Mouse (Mus musculus) heart, adult 2 months (tissue): ENCODE results near the gene Fbh1. TPM values are rescaled to one million over a fixed set of nuclear protein-coding genes. Genes with fewer than 3 reads are reported as not detected.

Experiments
- DNase-seq, 2 experiments: peaks; one replicate each; pipeline ENCODE4 v3.0.0; 2021
- H3K27ac ChIP-seq: fragments of 200-600 bp; 2 replicates; pipeline ENCODE4 v1.8.1; 2022
- H3K27me3 ChIP-seq: fragments of 200-500 bp; 2 replicates; pipeline ENCODE4 v1.6.1; 2012; ENCODE audit warnings: mild to moderate bottlenecking, low read length, inconsistent platforms, mixed read lengths; ENCODE audit not compliant: control insufficient read depth, insufficient read depth
- H3K36me3 ChIP-seq: fragments of 200-500 bp; 2 replicates; pipeline ENCODE4 v1.6.1; 2012; ENCODE audit warnings: low read length, inconsistent platforms; ENCODE audit not compliant: control insufficient read depth, insufficient read depth
- H3K4me1 ChIP-seq: fragments of 200-500 bp; 2 replicates; pipeline ENCODE4 v1.6.1; 2011; ENCODE audit warnings: low read length; ENCODE audit not compliant: control insufficient read depth, insufficient read depth
- H3K4me3 ChIP-seq: fragments of 200-600 bp; 2 replicates; pipeline ENCODE4 v1.8.1; 2022
- H3K79me2 ChIP-seq: fragments of 200-500 bp; replicated peaks from 2 replicates; pipeline ENCODE4 v1.6.1; 2012; ENCODE audit warnings: mild to moderate bottlenecking, inconsistent platforms, low read length, moderate library complexity, mixed read lengths; ENCODE audit not compliant: control insufficient read depth, insufficient read depth
- H3K9ac ChIP-seq: fragments of 200-500 bp; 2 replicates; pipeline ENCODE4 v1.6.1; 2012; ENCODE audit warnings: low read depth, mild to moderate bottlenecking, control low read depth, inconsistent platforms, low read length, mixed read lengths
- CTCF ChIP-seq: fragments of 200-600 bp; IDR thresholded peaks from 2 replicates; pipeline ENCODE4 v1.8.1; 2022; ENCODE audit warnings: antibody characterized with exemption, mild to moderate bottlenecking, moderate library complexity
- EP300 ChIP-seq: fragments of 200-500 bp; IDR thresholded peaks from 2 replicates; pipeline ENCODE4 v1.6.1; 2011; ENCODE audit warnings: low read depth, low read length, control low read depth; ENCODE audit not compliant: insufficient read depth
- POLR2A ChIP-seq: fragments of 200-500 bp; IDR thresholded peaks from 2 replicates; pipeline ENCODE4 v1.6.1; 2011; ENCODE audit warnings: mild to moderate bottlenecking, low read depth, low read length, control low read depth; ENCODE audit not compliant: insufficient read depth
- WGBS: fragments of 180-500 bp; shearing (Covaris S2); methylation state at CpG from one replicate; pipeline ENCODE4 v1.1.7; 2018; 5-methylcytosine and 5-hydroxymethylcytosine counted together
- intact Hi-C: fragments of 180-260 bp; cut with DNase I; formaldehyde crosslinking; loops from one replicate; pipeline ENCODE4 v1.15.1; 2025
- long read RNA-seq: library from polyadenylated mRNA; stranded (forward); transcript quantifications from one replicate; pipeline ENCODE4 v2.0.0, GENCODE M21; 2021
- polyA plus RNA-seq: library from polyadenylated mRNA; depleted of rRNA; stranded (reverse); fragments of >200 nt; gene quantifications from 2 replicates; pipeline ENCODE4 v1.2.3, GENCODE M21; 2012; rRNA removed
- total RNA-seq, 2 experiments: library from RNA; stranded (reverse); gene quantifications; 2 replicates each; pipeline ENCODE4 v1.2.3; 2021

The Fbh1 gene
- total RNA-seq, result 10 to 100 TPM; 68.0 to 70.4 TPM
- polyA plus RNA-seq, result 42.3 and 65.1 TPM in 2 replicates
- long read RNA-seq, transcript Fbh1-201 (21 exons, 3,567 nt), result major isoform, 52 of 102 reads
- long read RNA-seq, partial matches to known transcripts, result 9 of 102 reads
- long read RNA-seq, other reads (novel, unspliced or antisense), result 41 of 102 reads

GRCm38 (mm10) chr2:11777091-11778068 is at the start of gene Fbh1, which contains the start of gene Ankrd16:
Gene Fbh1 (minus strand): TSS chr2:11777582.
Gene Ankrd16 (plus strand): TSS chr2:11777876.
- Histone ChIP-seq H3K9ac (peak within 1 kb of the TSS; percentile 85), H3K4me1 (peaks cover 3% of the 10 kb centered on the region), H3K4me3 (peak within 1 kb of the TSS; percentile 92), H3K79me2 (no peaks in the 10 kb centered on the region; the same call in 1 of the 2 replicates), H3K36me3 (peaks cover 3% of the 10 kb centered on the region), H3K27me3 (no peaks in the 10 kb centered on the region), H3K27ac (peak within 1 kb of the TSS; percentile 94)
- peak; percentile 100 for DNase-seq
- WGBS, result under 1% methylated on average over 73 of the region's 73 CpGs
- peak; percentile 84 for TF ChIP-seq POLR2A
- TF ChIP-seq EP300, result no peak
- TF ChIP-seq CTCF, result peak; percentile 42
- intact Hi-C loops, result loop anchor here (5.0 to 10.0 kb wide), 2 partner anchors 70 to 173 kb away; partner anchors contain the start of genes Il15ra and Rbm17

- 64% methylated on average over 2 of the region's 2 CpGs for WGBS
- no peak overlapping the region for H3K27ac ChIP-seq
- no peaks in the 10 kb centered on the region for H3K36me3 ChIP-seq
- H3K9ac ChIP-seq, result no peak overlapping the region
- H3K27me3 ChIP-seq, result no peaks in the 10 kb centered on the region
- intact Hi-C loops, result no loop called here
- no peak overlapping the region for H3K4me3 ChIP-seq
- no peak for TF ChIP-seq POLR2A
- H3K79me2 ChIP-seq, result no peaks in the 10 kb centered on the region
- no peak for DNase-seq
- no peaks in the 10 kb centered on the region for H3K4me1 ChIP-seq
Measured at GRCm38 (mm10) chr2:11801299-11801930, 24.0 kb upstream of the Fbh1 start.

GRCm38 (mm10) chr2:11797930-11798364 is 20.6 kb upstream of the Fbh1 start:
- TF ChIP-seq POLR2A (no peak), EP300 (no peak), CTCF (no peak)
- H3K79me2 ChIP-seq, result no peaks in the 10 kb centered on the region
- no peaks in the 10 kb centered on the region for H3K36me3 ChIP-seq
- H3K4me1 ChIP-seq, result no peaks in the 10 kb centered on the region
- H3K27ac ChIP-seq, result no peak overlapping the region
- no peak overlapping the region for H3K4me3 ChIP-seq
- no peak for DNase-seq
- intact Hi-C loops, result no loop called here
- no peaks in the 10 kb centered on the region for H3K27me3 ChIP-seq
- WGBS, result 47% methylated on average over 5 of the region's 5 CpGs
- no peak overlapping the region for H3K9ac ChIP-seq

- 68% methylated on average over 4 of the region's 4 CpGs for WGBS
- Histone ChIP-seq H3K9ac (no peak overlapping the region), H3K27ac (no peak overlapping the region), H3K4me3 (no peak overlapping the region), H3K4me1 (no peaks in the 10 kb centered on the region), H3K27me3 (no peaks in the 10 kb centered on the region), H3K79me2 (no peaks in the 10 kb centered on the region), H3K36me3 (no peaks in the 10 kb centered on the region)
- intact Hi-C loops, result no loop called here
- TF ChIP-seq POLR2A (no peak), EP300 (no peak), CTCF (peak; percentile 36; the same call in 1 of the 2 replicates)
- no peak for DNase-seq
Measured at GRCm38 (mm10) chr2:11794668-11795067, 17.3 kb upstream of the Fbh1 start.

- Histone ChIP-seq H3K27ac (no peak overlapping the region), H3K36me3 (peaks cover 3% of the 10 kb centered on the region), H3K4me1 (no peaks in the 10 kb centered on the region), H3K27me3 (no peaks in the 10 kb centered on the region), H3K9ac (no peak overlapping the region), H3K79me2 (no peaks in the 10 kb centered on the region), H3K4me3 (no peak overlapping the region)
- intact Hi-C loops, result no loop called here
- TF ChIP-seq EP300, result no peak
- no peak for TF ChIP-seq POLR2A
- TF ChIP-seq CTCF, result no peak
- 67% methylated on average over 6 of the region's 6 CpGs for WGBS
- DNase-seq, result no peak
Measured at GRCm38 (mm10) chr2:11784159-11784558, 6.8 kb upstream of the Fbh1 start.
